Mouse (Mus musculus): ENCODE results near the gene Lpar1. TPM values are rescaled to one million over a fixed set of nuclear protein-coding genes. Genes with fewer than 3 reads are reported as not detected.

Lpar1 gene
- total RNA-seq, 1 experiment, result 44.2 TPM

- Histone ChIP-seq H3K4me1 (ENCODE audit: control insufficient read depth in 2 of 2, insufficient read depth in 2 of 2, low read length in 2 of 2, poor library complexity in 1 of 2) (no peaks in the 10 kb centered on the region), H3K9me3 (ENCODE audit: control insufficient read depth, insufficient read depth, low read depth, low read length) (no peaks in the 10 kb centered on the region), H3K9ac (ENCODE audit: insufficient read depth, low read depth, low read length, poor library complexity, severe bottlenecking) (no peak overlapping the region), H3K36me3 (ENCODE audit: control insufficient read depth, insufficient read depth, low read length, poor library complexity, severe bottlenecking) (no peaks in the 10 kb centered on the region), H3K27ac (ENCODE audit: insufficient read depth, low read depth, low read length, poor library complexity, severe bottlenecking) (no peak overlapping the region), H3K4me3 (ENCODE audit: insufficient read depth in 1 of 2, low read depth in 1 of 2, low read length in 2 of 2, poor library complexity in 1 of 2, severe bottlenecking in 1 of 2) (no peak overlapping the region)
- no peak for TF ChIP-seq ZC3H11A (IDR thresholded peaks at IDR 0.05; ENCODE audit: borderline replicate concordance, low read depth, low read length)
- in situ Hi-C loops (cut with MboI; ENCODE audit: low sequenced_read_pairs in 2 of 2, unreplicated experiment in 2 of 2), result loop anchor here in 1 of 2 experiments (25.0 kb wide), 1 partner anchor 360 kb away; no protein-coding TSS in a partner anchor
- no peak for DNase-seq (ENCODE audit: low read depth, low spot score)
These were observed 151.7 kb downstream of the Lpar1 start for GRCm38 (mm10) chr4:58401973-58402501.

GRCm38 (mm10) chr4:58400861-58401341, 152.8 kb downstream of the Lpar1 start:
- DNase-seq (ENCODE audit: low read depth, low spot score), result no peak
- H3K9me3 ChIP-seq (ENCODE audit: control insufficient read depth, insufficient read depth, low read depth, low read length), result no peaks in the 10 kb centered on the region
- no peak overlapping the region for H3K9ac ChIP-seq (ENCODE audit: insufficient read depth, low read depth, low read length, poor library complexity, severe bottlenecking)
- H3K4me1 ChIP-seq (ENCODE audit: control insufficient read depth in 2 of 2, insufficient read depth in 2 of 2, low read length in 2 of 2, poor library complexity in 1 of 2), result no peaks in the 10 kb centered on the region
- no peaks in the 10 kb centered on the region for H3K36me3 ChIP-seq (ENCODE audit: control insufficient read depth, insufficient read depth, low read length, poor library complexity, severe bottlenecking)
- no peak overlapping the region for H3K4me3 ChIP-seq (ENCODE audit: insufficient read depth in 1 of 2, low read depth in 1 of 2, low read length in 2 of 2, poor library complexity in 1 of 2, severe bottlenecking in 1 of 2)
- H3K27ac ChIP-seq (ENCODE audit: insufficient read depth, low read depth, low read length, poor library complexity, severe bottlenecking), result no peak overlapping the region
- in situ Hi-C loops (cut with MboI; ENCODE audit: low sequenced_read_pairs in 2 of 2, unreplicated experiment in 2 of 2), result loop anchor here in 1 of 2 experiments (25.0 kb wide), 1 partner anchor 361 kb away; no protein-coding TSS in a partner anchor
- no peak for TF ChIP-seq MAFK (IDR thresholded peaks at IDR 0.05; ENCODE audit: insufficient read depth, low read depth, low read length)
- no peak for TF ChIP-seq ZC3H11A (IDR thresholded peaks at IDR 0.05; ENCODE audit: borderline replicate concordance, low read depth, low read length)
- TF ChIP-seq HCFC1 (IDR thresholded peaks at IDR 0.05; ENCODE audit: borderline replicate concordance, insufficient read depth, low read length), result no peak
- TF ChIP-seq ZNF384 (IDR thresholded peaks at IDR 0.05; ENCODE audit: low read depth, low read length), result no peak
- no peak for TF ChIP-seq CHD2 (IDR thresholded peaks at IDR 0.05; ENCODE audit: low read depth, low read length)

Other genes with a start within 250 kb of the Lpar1 start
- gene Olfr267, start 233.8 kb upstream of the Lpar1 start, total RNA-seq (2012; rRNA removed), result not detected in 2 replicates

Measured in ES-E14 (cell line).